Mouse (Mus musculus): Measurements from ENCODE around the gene Hhatl.

- TF ChIP-seq CTCF (IDR thresholded peaks at IDR 0.05; ENCODE audit: extremely low read depth, insufficient read length, insufficient replicate concordance, low read depth, low read length) = no peak
- no peak for TF ChIP-seq POLR2A (IDR thresholded peaks at IDR 0.05; ENCODE audit: low read depth, low read length)
Measured at GRCm38 (mm10) chr9:121823991-121824390, 31.7 kb upstream of the Hhatl start.

All from small intestine, adult 2 months (tissue).